In genomic region chr1:20619363-20619762, GRCm38 (mm10) we compare ENCODE assay signal across 17 mouse cellular contexts. TPM values are rescaled to one million over a fixed set of nuclear protein-coding genes. Genes with fewer than 3 reads are reported as not detected.
DNase-seq lines count a peak whose midpoint lies in the region; ATAC-seq and TF ChIP-seq lines count a peak whose summit lies in the region.
"Had no signal": no experiment of that assay in that cellular context is flagged by ENCODE, and none has a peak within 500 bp of the region (broad histone marks: within the 10 kb centered on the region; RNA-seq: fewer than 3 reads in every experiment).

No protein-coding gene starts in this region.

- intact Hi-C loops in heart, postnatal 10 days (cut with DNase I), result no loop called here
- intact Hi-C loops in heart, adult 2 months (cut with DNase I), result no loop called here

- H3K36me3 ChIP-seq in heart, adult 2 months (ENCODE audit: control insufficient read depth, insufficient read depth, low read length), result no peaks in the 10 kb centered on the region
- H3K36me3 ChIP-seq in midbrain, postnatal 0 days (ENCODE audit: insufficient read depth, low read length), result no peaks in the 10 kb centered on the region
- H3K36me3 ChIP-seq: hindbrain, embryonic 15.5 days; midbrain, embryonic 15.5 days; neural tube, embryonic 12.5 days had no signal

- TF ChIP-seq POLR2A in heart, adult 2 months (IDR thresholded peaks at IDR 0.05; ENCODE audit: insufficient read depth, low read depth, low read length), result no peak

- peak; percentile 3 to 7 for DNase-seq in heart, postnatal 10 days
- DNase-seq in heart, adult 2 months, result no peak
- peak; percentile 72 for DNase-seq in 3T3-L1 (ENCODE audit: low read depth, low spot score)
- DNase-seq in kidney, adult 11 months, result peak; percentile 93
- DNase-seq in kidney, postnatal 14 days, result peak; percentile 87
- no peak for DNase-seq in cerebellum, postnatal 4 days (ENCODE audit: low spot score in 2 of 2)
- DNase-seq in midbrain, postnatal 0 days (ENCODE audit: low spot score), result no peak
- DNase-seq: cerebellum, adult 11-12 months had no signal

- H3K27ac ChIP-seq in heart, adult 2 months, result no peak overlapping the region
- no peak overlapping the region for H3K27ac ChIP-seq in midbrain, postnatal 0 days (ENCODE audit: low read depth, low read length)
- H3K27ac ChIP-seq: hindbrain, embryonic 15.5 days; layer of hippocampus, adult 2 months; midbrain, embryonic 15.5 days; neural tube, embryonic 12.5 days had no signal

- no peak overlapping the region for H3K4me3 ChIP-seq in heart, adult 2 months
- no peak overlapping the region for H3K4me3 ChIP-seq in midbrain, postnatal 0 days (ENCODE audit: low read depth, low read length)
- H3K4me3 ChIP-seq: erythroblast, embryonic 14.5 days; hindbrain, embryonic 15.5 days; layer of hippocampus, adult 2 months; midbrain, embryonic 15.5 days; neural tube, embryonic 12.5 days had no signal

- no peak overlapping the region for H3K4me2 ChIP-seq in midbrain, postnatal 0 days (ENCODE audit: low read depth, low read length, poor library complexity, severe bottlenecking)
- H3K4me2 ChIP-seq: hindbrain, embryonic 15.5 days; liver, embryonic 11.5 days; midbrain, embryonic 15.5 days; neural tube, embryonic 12.5 days had no signal

- H3K9me3 ChIP-seq in midbrain, postnatal 0 days (ENCODE audit: low read length), result no peaks in the 10 kb centered on the region
- H3K9me3 ChIP-seq: hindbrain, embryonic 15.5 days; midbrain, embryonic 15.5 days; neural tube, embryonic 12.5 days had no signal

- H3K27me3 ChIP-seq in heart, adult 2 months (ENCODE audit: control insufficient read depth, insufficient read depth, low read length), result no peaks in the 10 kb centered on the region
- no peaks in the 10 kb centered on the region for H3K27me3 ChIP-seq in midbrain, postnatal 0 days (ENCODE audit: insufficient read depth, low read length)
- H3K27me3 ChIP-seq: hindbrain, embryonic 15.5 days; midbrain, embryonic 15.5 days; neural tube, embryonic 12.5 days had no signal

- no peak for TF ChIP-seq EP300 in heart, adult 2 months (IDR thresholded peaks at IDR 0.05; ENCODE audit: insufficient read depth, low read depth, low read length)

- ATAC-seq in midbrain, postnatal 0 days (ENCODE audit: low FRiP score), result no peak
- ATAC-seq: midbrain, embryonic 15.5 days had no signal

- TF ChIP-seq CTCF in heart, adult 2 months (IDR thresholded peaks at IDR 0.05), result no peak
- TF ChIP-seq CTCF in midbrain, postnatal 0 days (IDR thresholded peaks at IDR 0.05), result no peak

- H3K9ac ChIP-seq in heart, adult 2 months (ENCODE audit: low read depth, low read length), result no peak overlapping the region
- H3K9ac ChIP-seq in midbrain, postnatal 0 days (replicated peaks; ENCODE audit: low read length, poor library complexity, severe bottlenecking), result no peak overlapping the region
- H3K9ac ChIP-seq: hindbrain, embryonic 15.5 days; midbrain, embryonic 15.5 days; neural tube, embryonic 12.5 days had no signal

- H3K4me1 ChIP-seq in heart, adult 2 months (ENCODE audit: control insufficient read depth, insufficient read depth, low read length), result no peaks in the 10 kb centered on the region
- no peaks in the 10 kb centered on the region for H3K4me1 ChIP-seq in midbrain, postnatal 0 days (ENCODE audit: insufficient read depth, low read length)
- H3K4me1 ChIP-seq: hindbrain, embryonic 15.5 days; midbrain, embryonic 15.5 days; neural tube, embryonic 12.5 days had no signal

- WGBS in heart, adult 2 months, result 21% methylated on average over 3 of the region's 3 CpGs
- 60% methylated on average over 3 of the region's 3 CpGs for WGBS in midbrain, postnatal 0 days

- no peaks in the 10 kb centered on the region for H3K79me2 ChIP-seq in heart, adult 2 months (replicated peaks; ENCODE audit: control insufficient read depth, insufficient read depth, low read length)

RNA-seq across cellular contexts. Expression of gene Pkhd1, which starts 1.5 kb away (rescaled TPM):
- total RNA-seq in heart, postnatal 10 days (2021), result not detected
- not detected for total RNA-seq in heart, adult 2 months (2021)
- not detected in 2 replicates for polyA plus RNA-seq in heart, adult 2 months (2012; rRNA removed)
- 0.05 and 0.11 TPM in 2 replicates for total RNA-seq in midbrain, postnatal 0 days (2014; rRNA removed)
- not detected in 2 replicates for polyA plus RNA-seq in midbrain, postnatal 0 days (2015; fragmentation: Nextera tagmentation; extraction: Ambion mirVana)
- total RNA-seq: granulocyte monocyte progenitor cell, adult 5-6 weeks; MEL had no signal
- polyA plus RNA-seq: erythroblast, embryonic 14.5 days; heart, embryonic 16.5 days had no signal

Comparison
In these comparisons a context has a peak if more than half of its experiments do, and no peak if none do; other contexts are left out.
1. DNase-seq: peak in heart, postnatal 10 days (2 of 2), 3T3-L1 (single experiment), kidney, adult 11 months (single experiment) and kidney, postnatal 14 days (single experiment); none in heart, adult 2 months (0 of 2), cerebellum, postnatal 4 days (0 of 2) and midbrain, postnatal 0 days (single experiment).